ENCODE assay signal across 12 mouse cellular contexts in genomic region chr12:71834041-71834440, GRCm38 (mm10). TPM values are rescaled to one million over a fixed set of nuclear protein-coding genes. Genes with fewer than 3 reads are reported as not detected.
DNase-seq lines count a peak whose midpoint lies in the region; ATAC-seq and TF ChIP-seq lines count a peak whose summit lies in the region.
"Had no signal": no experiment of that assay in that cellular context is flagged by ENCODE, and none has a peak within 500 bp of the region (broad histone marks: within the 10 kb centered on the region; RNA-seq: fewer than 3 reads in every experiment).

No protein-coding gene starts in this region.

- H3K27ac ChIP-seq in hindbrain, embryonic 16.5 days (ENCODE audit: low read depth, low read length) = no peak overlapping the region; the same call in 1 of the 2 replicates
- H3K27ac ChIP-seq in hindbrain, embryonic 12.5 days = no peak overlapping the region
- peak overlapping the region; percentile 71 for H3K27ac ChIP-seq in heart, embryonic 13.5 days (replicated peaks)
- no peak overlapping the region for H3K27ac ChIP-seq in liver, embryonic 14.5 days
- no peak overlapping the region for H3K27ac ChIP-seq in midbrain, embryonic 15.5 days
- H3K27ac ChIP-seq: forebrain, embryonic 13.5 days; limb, embryonic 15.5 days had no signal

- no peak for TF ChIP-seq EP300 in liver, embryonic 14.5 days (IDR thresholded peaks at IDR 0.05; ENCODE audit: low read depth)

- peaks cover 52% of the 10 kb centered on the region for H3K4me1 ChIP-seq in hindbrain, embryonic 16.5 days (ENCODE audit: control insufficient read depth, insufficient read depth, low read depth, low read length)
- H3K4me1 ChIP-seq in hindbrain, embryonic 12.5 days = peaks cover 47% of the 10 kb centered on the region
- peaks cover 81% of the 10 kb centered on the region for H3K4me1 ChIP-seq in heart, embryonic 13.5 days
- peaks cover 43 to 63% of the 10 kb centered on the region in 2 experiments for H3K4me1 ChIP-seq in liver, embryonic 14.5 days (replicated peaks; ENCODE audit: control insufficient read depth in 2 of 2, insufficient read depth in 2 of 2, low read length in 1 of 2)
- peaks cover 64% of the 10 kb centered on the region for H3K4me1 ChIP-seq in midbrain, embryonic 15.5 days

- no peaks in the 10 kb centered on the region for H3K36me3 ChIP-seq in hindbrain, embryonic 16.5 days (ENCODE audit: control insufficient read depth, insufficient read depth, low read length)
- no peaks in the 10 kb centered on the region for H3K36me3 ChIP-seq in hindbrain, embryonic 12.5 days
- H3K36me3 ChIP-seq in heart, embryonic 13.5 days = 0 out of 2 replicates have a peak, but pooled peaks cover under 1% of the 10 kb centered on the region
- no peaks in the 10 kb centered on the region for H3K36me3 ChIP-seq in liver, embryonic 14.5 days (replicated peaks; ENCODE audit: control insufficient read depth, insufficient read depth, low read depth)
- no peaks in the 10 kb centered on the region for H3K36me3 ChIP-seq in midbrain, embryonic 15.5 days (replicated peaks)
- H3K36me3 ChIP-seq: limb, embryonic 15.5 days had no signal

- H3K4me3 ChIP-seq in hindbrain, embryonic 16.5 days (ENCODE audit: low read length) = no peak overlapping the region
- no peak overlapping the region for H3K4me3 ChIP-seq in hindbrain, embryonic 12.5 days
- H3K4me3 ChIP-seq in heart, embryonic 13.5 days = peak overlapping the region; percentile 22
- H3K4me3 ChIP-seq in liver, embryonic 14.5 days (ENCODE audit: insufficient read depth in 1 of 2, low read depth in 2 of 2, low read length in 2 of 2) = no peak overlapping the region
- H3K4me3 ChIP-seq in midbrain, embryonic 15.5 days = no peak overlapping the region
- H3K4me3 ChIP-seq: forebrain, embryonic 13.5 days; limb, embryonic 15.5 days had no signal

- no peak for DNase-seq in liver, embryonic 14.5 days (ENCODE audit: low read depth in 3 of 3, low spot score in 3 of 3)
- no peak for DNase-seq in cerebellum, adult 11 months
- DNase-seq in thymus, postnatal 36 days = no peak
- DNase-seq in cerebellum, postnatal 36 days = no peak
- DNase-seq: thymus, postnatal 14 days had no signal

- 42% methylated on average over 7 of the region's 7 CpGs for WGBS in hindbrain, embryonic 16.5 days
- 63% methylated on average over 7 of the region's 7 CpGs for WGBS in hindbrain, embryonic 12.5 days
- 30% methylated on average over 7 of the region's 7 CpGs for WGBS in heart, embryonic 13.5 days
- 48% methylated on average over 7 of the region's 7 CpGs for WGBS in liver, embryonic 14.5 days (ENCODE audit: insufficient replicate concordance)
- 60% methylated on average over 7 of the region's 7 CpGs for WGBS in midbrain, embryonic 15.5 days

- no peaks in the 10 kb centered on the region for H3K9me3 ChIP-seq in hindbrain, embryonic 16.5 days (ENCODE audit: control insufficient read depth, low read length)
- H3K9me3 ChIP-seq in hindbrain, embryonic 12.5 days (replicated peaks) = no peaks in the 10 kb centered on the region
- no peaks in the 10 kb centered on the region for H3K9me3 ChIP-seq in heart, embryonic 13.5 days
- no peaks in the 10 kb centered on the region for H3K9me3 ChIP-seq in liver, embryonic 14.5 days (ENCODE audit: control insufficient read depth, low read length)
- no peaks in the 10 kb centered on the region for H3K9me3 ChIP-seq in midbrain, embryonic 15.5 days
- H3K9me3 ChIP-seq: forebrain, embryonic 13.5 days; limb, embryonic 15.5 days had no signal

- TF ChIP-seq CTCF in liver, embryonic 14.5 days (IDR thresholded peaks at IDR 0.05; ENCODE audit: low read depth) = no peak

- H3K4me2 ChIP-seq in hindbrain, embryonic 16.5 days (ENCODE audit: low read length) = peak overlapping the region; percentile 31
- H3K4me2 ChIP-seq in hindbrain, embryonic 12.5 days (replicated peaks) = no peak overlapping the region; the same call in 1 of the 2 replicates
- H3K4me2 ChIP-seq in heart, embryonic 13.5 days = peak overlapping the region; percentile 59
- H3K4me2 ChIP-seq in liver, embryonic 14.5 days (ENCODE audit: low read depth) = peak overlapping the region; percentile 41
- peak overlapping the region; percentile 18 for H3K4me2 ChIP-seq in midbrain, embryonic 15.5 days
- H3K4me2 ChIP-seq: limb, embryonic 15.5 days had no signal

- no peak overlapping the region for H3K9ac ChIP-seq in hindbrain, embryonic 16.5 days (ENCODE audit: low read depth, low read length)
- H3K9ac ChIP-seq in hindbrain, embryonic 12.5 days = no peak overlapping the region
- peak overlapping the region; percentile 68 for H3K9ac ChIP-seq in heart, embryonic 13.5 days
- peak overlapping the region; percentile 18; the same call in 1 of the 2 replicates for H3K9ac ChIP-seq in liver, embryonic 14.5 days (replicated peaks)
- H3K9ac ChIP-seq in midbrain, embryonic 15.5 days = no peak overlapping the region
- H3K9ac ChIP-seq: forebrain, embryonic 13.5 days; limb, embryonic 15.5 days had no signal

- H3K27me3 ChIP-seq in hindbrain, embryonic 16.5 days (replicated peaks; ENCODE audit: control insufficient read depth, insufficient read depth, low read length) = no peaks in the 10 kb centered on the region
- H3K27me3 ChIP-seq in hindbrain, embryonic 12.5 days = no peaks in the 10 kb centered on the region
- no peaks in the 10 kb centered on the region for H3K27me3 ChIP-seq in heart, embryonic 13.5 days (replicated peaks)
- H3K27me3 ChIP-seq in liver, embryonic 14.5 days (ENCODE audit: control insufficient read depth, insufficient read depth, low read length) = no peaks in the 10 kb centered on the region
- no peaks in the 10 kb centered on the region for H3K27me3 ChIP-seq in midbrain, embryonic 15.5 days (replicated peaks)
- H3K27me3 ChIP-seq: CH12.LX; limb, embryonic 15.5 days had no signal

- ATAC-seq in hindbrain, embryonic 16.5 days = no peak
- no peak for ATAC-seq in hindbrain, embryonic 12.5 days (ENCODE audit: low FRiP score)
- no peak for ATAC-seq in heart, embryonic 13.5 days (ENCODE audit: extremely low read depth, insufficient number of reproducible peaks, low FRiP score, low TSS enrichment)
- ATAC-seq in liver, embryonic 14.5 days (ENCODE audit: insufficient read depth) = no peak
- no peak for ATAC-seq in midbrain, embryonic 15.5 days (replicated peaks)
- ATAC-seq: forebrain, embryonic 13.5 days had no signal

RNA-seq across cellular contexts. Expression of gene Daam1, which starts 3.2 kb away (rescaled TPM):
- polyA plus RNA-seq in hindbrain, embryonic 16.5 days (2015; fragmentation: Nextera tagmentation; extraction: Ambion mirVana) = 26.6 and 28.4 TPM in 2 replicates
- polyA plus RNA-seq in hindbrain, embryonic 12.5 days (2016; fragmentation: Nextera tagmentation; extraction: Ambion mirVana) = 17.4 and 19.3 TPM in 2 replicates
- polyA plus RNA-seq in heart, embryonic 13.5 days (2015; fragmentation: Nextera tagmentation; extraction: Ambion mirVana) = 18.5 and 18.6 TPM in 2 replicates
- polyA plus RNA-seq in liver, embryonic 14.5 days (2012; rRNA removed) = 6.6 and 10.5 TPM in 2 replicates
- polyA plus RNA-seq in liver, embryonic 14.5 days (2014; fragmentation: Nextera tagmentation; extraction: Ambion mirVana) = 13.3 and 13.7 TPM in 2 replicates
- polyA plus RNA-seq in midbrain, embryonic 15.5 days (2015; fragmentation: Nextera tagmentation; extraction: Ambion mirVana) = 28.1 and 31.4 TPM in 2 replicates

Comparison
In these comparisons a context has a peak if more than half of its experiments do, and no peak if none do; other contexts are left out.
1. H3K9ac ChIP-seq: peak in heart, embryonic 13.5 days (single experiment) and liver, embryonic 14.5 days (single experiment); none in hindbrain, embryonic 16.5 days (single experiment), hindbrain, embryonic 12.5 days (single experiment) and midbrain, embryonic 15.5 days (single experiment).